In genomic region chr7:49399314-49399713, GRCm38 (mm10) we compare ENCODE assay signal across 8 mouse cellular contexts.
DNase-seq lines count a peak whose midpoint lies in the region; ATAC-seq and TF ChIP-seq lines count a peak whose summit lies in the region.

No protein-coding gene starts in this region.

- WGBS in embryonic facial prominence, embryonic 10.5 days, result 38% methylated on average over 2 of the region's 2 CpGs
- WGBS in hindbrain, postnatal 0 days, result 45% methylated on average over 2 of the region's 2 CpGs

- peak; percentile 94 for TF ChIP-seq CTCF in hindbrain, postnatal 0 days (IDR thresholded peaks at IDR 0.05; ENCODE audit: low read depth)

- H3K9ac ChIP-seq in hindbrain, postnatal 0 days (replicated peaks; ENCODE audit: low read length), result no peak overlapping the region

- no peaks in the 10 kb centered on the region for H3K27me3 ChIP-seq in embryonic facial prominence, embryonic 10.5 days (replicated peaks; ENCODE audit: low read depth, poor library complexity, severe bottlenecking)
- H3K27me3 ChIP-seq in hindbrain, postnatal 0 days (ENCODE audit: insufficient read depth, low read length), result no peaks in the 10 kb centered on the region

- H3K4me2 ChIP-seq in hindbrain, postnatal 0 days (ENCODE audit: low read depth, low read length), result no peak overlapping the region

- ATAC-seq in hindbrain, postnatal 0 days, result peak; percentile 31; the same call in 1 of the 2 replicates
- peak; percentile 78 for ATAC-seq in megakaryocyte-erythroid progenitor cell, adult 5-6 weeks (replicated peaks; ENCODE audit: low FRiP score, low TSS enrichment, poor library complexity, severe bottlenecking)

- peaks cover 3% of the 10 kb centered on the region; the same call in 1 of the 2 replicates for H3K9me3 ChIP-seq in embryonic facial prominence, embryonic 10.5 days
- H3K9me3 ChIP-seq in hindbrain, postnatal 0 days (ENCODE audit: low read length), result no peaks in the 10 kb centered on the region

- peak; percentile 50 for DNase-seq in adrenal gland, adult 2 months
- no peak for DNase-seq in adrenal gland, adult 8-10 months
- DNase-seq in adrenal gland, postnatal 14 days, result peak; percentile 67
- DNase-seq in embryonic facial prominence, embryonic 10.5 days (ENCODE audit: low spot score), result peak; percentile 51
- peak; percentile 90 for DNase-seq in hindbrain, postnatal 0 days (ENCODE audit: low spot score)
- peak; percentile 71 for DNase-seq in left cerebral cortex, adult 11 months (ENCODE audit: low spot score)
- DNase-seq in right cerebral cortex, postnatal 36 days (ENCODE audit: low spot score in 2 of 2), result peak; percentile 63 to 71

- no peak overlapping the region for H3K4me3 ChIP-seq in embryonic facial prominence, embryonic 10.5 days
- H3K4me3 ChIP-seq in hindbrain, postnatal 0 days (ENCODE audit: low read length), result no peak overlapping the region

- no peaks in the 10 kb centered on the region for H3K36me3 ChIP-seq in embryonic facial prominence, embryonic 10.5 days (replicated peaks)
- H3K36me3 ChIP-seq in hindbrain, postnatal 0 days (ENCODE audit: insufficient read depth, low read length), result no peaks in the 10 kb centered on the region

- peaks cover 27% of the 10 kb centered on the region for H3K4me1 ChIP-seq in embryonic facial prominence, embryonic 10.5 days
- H3K4me1 ChIP-seq in hindbrain, postnatal 0 days (ENCODE audit: insufficient read depth, low read length), result peaks cover 5% of the 10 kb centered on the region

- no peak overlapping the region for H3K27ac ChIP-seq in embryonic facial prominence, embryonic 10.5 days (replicated peaks)
- no peak overlapping the region for H3K27ac ChIP-seq in hindbrain, postnatal 0 days
